Mouse (Mus musculus) embryo, embryonic 10.5 days (tissue): ENCODE measurements at regions not wholly inside any gene's neighbourhood (a gene's known extent, or its start where the extent isn't known, plus 50 kb on each side); places are given as distances from the start of the nearest gene placed in this dataset.
"Not testable (repeated sequence)": the region's sequence is repeated elsewhere in the genome, so short reads cannot be mapped to it uniquely, and the experiment has no call there.

Experiments
- DNase-seq: peaks from one replicate; pipeline ENCODE4 v3.0.0-alpha.2; 2015; ENCODE audit warnings: low spot score

DNA sequence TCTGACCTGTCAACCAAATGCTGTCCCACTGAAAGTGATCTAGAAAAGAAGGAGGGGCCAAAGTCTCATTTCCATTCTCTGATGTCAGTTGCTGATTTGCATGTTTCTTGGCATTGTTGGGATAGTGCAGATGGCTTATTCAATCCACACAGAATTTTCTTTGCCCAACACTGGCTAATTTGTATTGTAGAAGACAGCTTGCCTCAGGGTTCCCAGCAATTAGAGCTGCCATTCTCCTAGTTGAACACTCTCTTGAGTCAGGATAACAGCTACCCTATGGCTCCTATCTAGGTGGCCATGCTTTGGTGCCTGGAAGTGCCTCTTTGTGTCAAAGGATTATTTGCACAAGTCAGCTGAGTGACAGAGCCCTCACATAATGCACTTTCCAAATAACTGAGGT lies 569.0 kb downstream of the Lrriq3 start:
- no peak for DNase-seq

DNA sequence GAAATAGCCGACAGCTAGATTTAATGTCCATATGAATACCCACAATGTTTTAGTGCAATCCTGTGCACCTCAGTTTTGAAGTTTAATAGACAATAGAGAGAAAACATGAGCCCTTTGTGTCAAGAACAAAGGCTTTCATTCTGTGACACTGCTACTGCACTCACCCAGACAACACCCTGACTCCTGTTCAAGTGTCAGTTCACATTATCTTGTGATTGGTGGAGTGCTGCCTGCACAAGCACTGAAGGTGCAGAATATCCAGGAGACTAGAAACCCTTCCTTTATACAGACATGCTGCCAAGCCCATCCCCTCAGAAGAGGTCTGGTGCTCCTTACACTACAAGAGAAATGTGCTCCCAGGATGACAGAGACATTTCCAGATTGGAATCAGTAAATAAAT lies 579.3 kb downstream of the Lrriq3 start:
- DNase-seq, result no peak

DNA sequence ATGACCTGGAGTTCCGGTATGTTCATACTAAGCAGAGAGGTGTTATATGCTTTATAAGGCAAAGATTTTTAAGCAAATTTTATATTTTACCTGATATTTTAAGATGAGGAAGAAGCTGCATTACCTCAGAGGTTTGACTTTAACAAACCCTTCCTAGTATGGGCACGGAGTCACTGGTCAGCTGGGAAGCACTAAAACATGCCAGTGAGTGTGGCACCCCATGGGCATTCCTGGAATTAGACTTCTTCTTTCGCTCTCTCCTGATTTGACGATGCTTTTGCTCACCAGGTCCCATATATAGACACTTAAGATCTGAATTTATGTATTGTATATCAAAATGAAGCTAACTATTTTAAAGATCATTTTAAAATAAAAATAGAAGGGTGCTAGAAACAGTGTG lies 587.0 kb downstream of the Lrriq3 start:
- no peak for DNase-seq

DNA sequence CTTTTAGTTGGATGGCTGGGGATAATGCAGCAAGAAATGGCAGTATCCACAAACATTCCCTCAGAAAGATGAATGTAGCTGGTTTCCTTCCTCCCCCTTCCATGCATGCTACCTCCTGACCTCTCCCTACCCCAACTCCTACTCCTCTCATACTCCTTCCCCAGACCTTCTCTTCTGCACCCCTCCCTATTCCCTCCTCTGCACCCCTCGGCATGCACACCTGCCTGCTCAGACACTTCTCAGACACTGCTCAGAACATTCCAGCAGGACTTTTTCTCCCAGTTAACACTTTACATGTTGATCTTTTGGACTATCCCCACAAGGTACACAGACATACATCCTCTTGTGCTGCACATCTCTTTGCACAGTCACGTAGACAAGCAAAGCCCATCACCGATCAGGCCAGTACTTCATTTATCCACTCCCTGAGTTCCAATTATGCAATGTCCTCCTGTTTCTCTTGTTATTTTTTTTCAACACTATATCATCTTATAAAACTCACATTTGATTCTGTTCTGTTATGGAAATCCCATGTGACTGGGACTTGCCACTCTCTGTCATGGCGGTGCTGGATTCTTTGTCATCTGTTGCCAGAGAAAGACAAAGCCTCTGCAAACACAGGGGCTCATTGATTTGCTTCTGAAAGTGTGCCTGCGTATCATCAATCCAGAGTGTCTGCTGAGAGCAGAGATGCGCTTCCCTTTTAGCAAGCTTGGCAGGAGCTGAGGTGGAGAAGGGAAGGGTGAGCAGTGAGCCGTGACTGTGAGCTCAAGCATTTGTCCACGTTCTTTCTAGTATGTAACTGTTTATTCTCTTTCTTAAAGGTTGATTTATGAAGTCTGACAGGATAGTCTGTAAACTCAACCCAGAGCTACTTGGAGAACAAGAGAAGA lies 589.9 kb downstream of the Lrriq3 start:
- DNase-seq, result peak; percentile 17

DNA sequence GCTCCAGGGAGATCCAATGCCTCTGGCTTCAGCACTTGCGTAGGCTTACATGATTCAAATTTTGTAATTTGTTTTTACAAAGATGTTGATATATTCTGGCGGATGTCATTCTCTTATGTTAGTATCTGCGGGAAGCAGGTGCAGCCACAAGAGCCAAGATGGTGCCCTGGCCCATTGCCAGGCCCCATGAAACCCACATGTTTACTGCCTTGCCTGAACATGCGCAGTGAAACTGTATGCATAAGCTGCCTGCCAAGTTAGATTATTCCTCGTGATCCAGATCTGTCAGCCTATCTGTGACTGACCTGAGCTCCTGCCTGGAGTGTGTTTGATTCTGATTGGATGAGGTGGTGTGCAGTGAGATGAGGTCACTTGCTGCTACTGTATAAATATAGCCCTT lies 595.1 kb downstream of the Lrriq3 start:
- no peak for DNase-seq

DNA sequence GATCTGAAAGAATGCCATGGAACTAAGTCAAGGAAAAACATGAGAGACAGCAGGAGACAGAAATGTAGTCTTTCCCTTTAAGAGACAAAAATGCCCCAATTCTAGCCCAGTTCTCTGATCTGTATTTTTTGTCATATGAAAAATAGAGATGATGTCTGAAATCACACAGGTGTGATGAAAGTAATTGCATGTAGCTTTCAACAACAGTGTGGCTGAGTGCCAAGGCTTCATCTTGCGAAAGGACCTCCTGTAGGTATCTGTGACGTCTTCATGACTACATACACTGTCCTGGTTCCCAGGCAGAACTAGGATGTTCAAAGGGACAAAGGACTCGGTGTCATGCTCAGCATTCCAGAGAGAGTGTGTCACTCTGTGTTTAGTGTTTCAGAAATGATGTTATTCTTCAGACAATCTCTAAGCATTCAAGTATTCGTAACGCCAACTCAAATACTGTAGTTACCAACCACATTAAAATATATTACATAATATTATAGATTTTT lies 629.8 kb downstream of the Lrriq3 start:
- DNase-seq, result no peak

DNA sequence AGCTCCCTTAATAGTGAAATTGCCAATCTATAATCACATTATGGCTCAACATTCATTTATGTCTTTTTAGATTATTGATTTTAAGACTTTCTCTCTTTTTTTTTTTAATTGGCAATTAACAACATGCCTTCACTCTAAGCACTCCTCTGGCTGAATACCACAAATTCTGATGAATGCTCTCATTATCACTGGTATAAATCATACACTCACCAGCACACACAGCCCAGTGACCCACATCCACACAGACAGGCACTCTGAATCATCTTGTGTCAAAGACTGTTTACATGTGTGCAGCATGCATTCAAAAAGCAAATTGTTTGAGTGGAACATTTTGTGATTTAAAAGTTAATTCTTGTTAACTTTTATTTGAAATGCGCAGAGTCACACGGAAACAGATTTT lies 649.2 kb downstream of the Lrriq3 start:
- no peak for DNase-seq

DNA sequence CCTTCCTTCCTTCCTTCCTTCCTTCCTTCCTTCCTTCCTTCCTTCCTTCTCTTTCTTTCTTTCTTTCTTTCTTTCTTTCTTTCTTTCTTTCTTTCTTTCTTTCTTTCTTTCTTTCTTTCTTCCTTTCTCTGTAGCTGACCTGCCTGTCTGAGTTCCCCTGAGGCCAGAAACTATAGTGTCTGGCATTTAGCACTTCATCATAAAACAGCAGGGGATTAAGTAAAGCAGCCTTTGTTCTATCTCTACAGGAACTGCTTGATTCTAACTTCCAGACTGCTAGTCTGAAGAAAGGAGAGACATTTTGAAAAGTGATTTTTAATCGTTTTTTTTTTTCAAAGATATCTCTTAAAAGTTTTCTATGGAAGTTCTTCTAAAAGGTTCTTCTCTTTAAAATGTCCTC lies 653.4 kb downstream of the Lrriq3 start:
- DNase-seq, result not testable (repeated sequence)

DNA sequence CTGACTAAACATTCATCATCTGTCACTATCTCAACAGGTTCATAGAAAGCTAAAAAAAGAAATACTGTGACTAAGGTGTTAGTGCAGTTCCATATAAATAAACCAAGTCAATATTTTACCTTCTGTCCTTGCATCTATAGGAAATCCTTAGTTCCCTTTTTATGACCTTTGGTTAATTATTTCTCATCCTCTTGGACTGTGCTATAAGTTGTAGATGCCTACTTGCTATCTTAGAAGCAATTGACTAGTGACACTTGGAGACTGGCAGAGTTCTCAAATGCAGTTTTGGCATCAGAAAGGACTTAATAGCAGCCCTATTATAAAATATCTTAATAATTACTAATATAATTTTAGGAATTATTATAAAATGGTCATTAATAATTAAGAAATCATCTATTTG lies 654.3 kb downstream of the Lrriq3 start:
- no peak for DNase-seq

DNA sequence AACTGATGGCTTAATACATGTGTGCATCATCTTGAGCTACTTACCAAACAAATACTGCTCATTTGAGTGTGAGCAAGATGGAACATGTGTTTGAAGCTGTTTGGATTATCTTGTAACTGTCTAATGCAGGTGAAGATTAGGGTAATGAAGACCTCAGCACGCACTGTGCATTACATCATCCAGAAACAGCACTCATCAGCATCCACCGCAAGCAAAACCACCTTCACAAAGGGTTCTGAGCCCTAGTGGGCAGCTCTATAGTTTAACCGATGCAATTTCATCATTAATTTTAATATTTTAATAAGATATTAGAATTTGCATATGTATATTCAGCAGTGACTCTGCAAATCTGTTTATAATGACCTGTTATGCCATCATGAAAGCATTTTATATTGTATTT lies 664.1 kb downstream of the Lrriq3 start:
- DNase-seq, result no peak

DNA sequence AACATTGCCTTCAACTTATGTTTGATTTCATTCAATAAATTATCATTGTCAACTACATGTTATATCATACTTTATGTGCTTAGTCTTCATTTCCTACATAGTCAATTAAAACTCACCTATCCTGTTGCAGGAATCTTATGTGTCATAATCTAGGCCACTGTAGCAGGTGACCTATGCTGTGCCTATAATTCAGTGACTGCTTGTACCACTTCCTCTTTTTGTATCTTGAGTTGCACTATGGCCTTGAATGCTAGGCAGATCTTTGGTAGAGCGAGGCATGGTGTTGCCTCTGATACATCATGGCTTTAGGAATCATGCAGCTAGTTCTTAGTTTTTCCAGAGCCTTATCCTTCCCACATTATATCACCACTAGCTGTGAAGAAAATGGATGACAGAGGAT lies 682.8 kb downstream of the Lrriq3 start:
- DNase-seq, result no peak

DNA sequence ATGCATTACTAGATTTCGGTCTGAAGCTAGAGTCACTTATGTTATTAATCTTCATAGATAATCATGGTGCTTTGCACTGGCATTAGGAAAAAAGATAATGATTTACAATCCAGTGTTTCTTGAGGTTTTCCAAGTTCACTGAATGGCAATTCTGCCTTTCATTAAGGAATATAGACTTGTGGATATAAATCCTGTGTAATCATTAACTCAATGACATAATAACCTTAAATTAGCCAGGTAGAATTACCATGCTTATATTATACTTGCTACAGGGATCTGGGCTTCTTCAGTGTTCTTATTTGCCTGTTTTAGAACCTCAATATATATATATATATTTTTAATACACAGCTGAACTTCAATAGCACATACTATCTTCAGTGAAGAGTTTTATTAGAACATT lies 683.8 kb downstream of the Lrriq3 start:
- no peak for DNase-seq

DNA sequence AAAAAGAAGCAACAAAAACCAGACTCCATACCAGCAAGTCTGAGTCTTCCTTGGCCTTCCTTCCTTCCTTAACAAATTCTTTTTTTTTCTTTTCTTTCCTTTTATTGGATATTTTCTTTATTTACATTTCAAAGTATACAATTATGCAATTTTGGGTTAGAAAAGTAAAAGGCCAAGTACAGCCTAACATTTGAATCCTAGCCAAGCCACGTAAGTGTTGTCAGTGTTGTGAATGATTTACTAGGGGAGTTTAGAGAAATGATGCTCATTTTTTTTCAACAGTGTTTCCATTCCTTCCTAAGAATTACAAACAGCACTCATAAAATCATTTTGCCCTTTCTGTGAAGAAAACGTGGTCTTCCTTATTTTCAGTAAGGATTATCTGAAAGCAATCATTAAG lies 722.5 kb downstream of the Lrriq3 start:
- no peak for DNase-seq

DNA sequence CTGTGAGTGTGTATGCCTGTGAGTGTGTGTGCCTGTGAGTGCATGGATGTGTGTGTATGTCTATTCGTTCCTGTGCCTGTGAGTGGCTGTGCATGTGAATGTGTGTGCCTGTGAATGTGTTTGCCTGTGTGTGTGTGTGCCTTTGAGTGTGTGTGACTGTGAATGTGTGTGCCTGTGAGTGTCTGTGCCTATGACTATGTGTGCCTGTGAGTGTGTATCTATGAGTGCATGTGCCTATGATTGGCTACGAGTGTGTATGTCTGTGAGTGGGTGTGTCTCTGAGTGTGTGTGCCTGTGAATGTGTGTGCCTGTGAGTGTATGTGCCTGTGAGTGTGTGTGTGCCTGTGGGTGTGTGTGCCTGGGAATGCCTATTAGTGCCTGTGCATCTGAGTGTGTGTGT lies 731.6 kb downstream of the Lrriq3 start:
- no peak for DNase-seq

DNA sequence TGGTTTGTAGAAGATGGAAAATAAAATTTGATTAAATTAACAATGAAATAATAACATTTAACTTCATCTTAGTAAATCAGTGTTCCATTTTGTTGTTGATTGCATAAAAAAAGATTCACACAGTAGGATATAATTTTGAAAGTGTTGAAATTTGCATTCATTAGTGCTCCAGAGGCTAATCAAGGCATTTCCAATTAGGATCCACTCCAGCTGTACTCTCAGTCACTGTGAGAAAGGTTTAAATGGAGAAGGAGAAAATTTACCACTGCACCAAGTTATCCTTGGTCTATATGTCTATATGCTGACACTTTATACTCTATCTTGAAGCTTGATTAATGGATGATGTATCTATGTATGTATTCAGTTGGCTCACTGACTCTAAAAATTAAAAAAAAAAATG lies 695.3 kb upstream of the Negr1 start:
- DNase-seq, result no peak

DNA sequence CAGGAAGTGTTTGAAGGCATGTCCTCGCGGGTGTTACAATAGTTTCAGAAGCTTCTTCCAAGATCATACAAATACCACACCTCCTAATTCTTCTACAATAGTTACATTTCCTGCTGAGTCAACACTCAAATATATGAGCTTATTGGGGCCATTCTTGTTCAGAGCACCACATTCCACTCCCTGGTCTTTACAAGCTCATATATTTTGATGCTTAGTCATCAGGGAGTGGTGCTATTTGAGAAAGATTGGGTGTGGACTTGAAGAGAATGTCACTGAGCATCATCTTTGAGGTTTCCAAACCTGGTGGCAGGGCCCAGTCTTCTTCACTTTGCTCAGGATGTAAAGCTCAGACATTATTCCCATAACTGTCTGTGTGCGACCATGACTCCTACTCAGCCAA lies 685.9 kb upstream of the Negr1 start:
- no peak for DNase-seq

DNA sequence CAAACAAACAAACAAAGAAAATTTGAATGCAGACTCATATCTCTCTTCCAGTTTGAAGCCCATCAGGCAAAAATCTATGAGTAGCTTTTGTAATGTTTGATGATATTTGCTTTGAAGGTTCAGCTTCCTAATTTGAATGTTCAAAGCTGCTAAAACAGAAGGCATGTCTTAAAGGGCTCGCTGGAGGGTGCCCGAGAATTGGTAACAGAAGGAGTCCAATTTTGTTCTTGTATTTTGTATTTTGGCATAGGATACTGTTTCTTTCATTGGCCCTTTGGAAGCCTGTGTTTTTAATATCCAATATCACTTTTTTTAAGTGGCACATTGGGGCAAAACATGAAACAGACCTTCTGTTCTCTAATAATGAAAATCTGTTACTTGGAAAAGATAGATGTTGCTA lies 683.2 kb upstream of the Negr1 start:
- DNase-seq, result no peak

DNA sequence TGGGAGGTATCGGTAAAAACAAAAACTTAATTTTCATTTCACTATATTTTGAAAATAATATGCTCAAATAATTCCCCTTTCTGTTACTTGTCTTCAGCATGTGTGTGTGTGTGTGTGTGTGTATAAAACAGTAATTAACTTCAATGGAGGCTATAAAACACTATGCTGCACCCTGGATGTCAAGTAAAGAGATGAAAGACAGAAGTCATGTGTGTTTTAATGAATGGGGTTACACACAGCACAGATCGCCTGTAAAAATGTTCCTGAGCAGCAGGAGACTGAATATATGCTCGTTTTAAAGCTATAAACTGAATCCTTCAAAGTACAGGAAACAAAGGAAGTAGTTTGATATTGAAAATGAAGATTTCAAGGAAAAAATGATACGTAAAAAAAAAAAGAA lies 680.9 kb upstream of the Negr1 start:
- DNase-seq, result no peak

DNA sequence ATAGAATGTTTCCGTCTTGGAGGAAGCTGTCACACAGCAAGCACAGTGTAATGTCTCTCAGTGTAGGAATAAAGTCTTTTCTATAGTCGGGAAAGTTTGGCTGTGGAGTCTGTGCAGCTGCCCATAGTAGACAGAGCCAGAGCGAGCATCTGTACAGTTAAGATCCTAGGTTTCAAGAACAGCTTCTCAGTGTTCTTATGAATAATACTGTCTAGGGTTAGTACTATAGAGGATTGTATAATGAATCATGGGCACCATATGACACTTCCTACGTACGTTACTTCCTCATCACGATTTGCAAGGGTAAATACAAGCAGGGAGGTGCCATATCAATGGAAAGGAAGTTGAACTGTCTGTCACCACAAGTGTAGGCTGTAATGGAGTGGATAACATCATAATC lies 645.6 kb upstream of the Negr1 start:
- no peak for DNase-seq

DNA sequence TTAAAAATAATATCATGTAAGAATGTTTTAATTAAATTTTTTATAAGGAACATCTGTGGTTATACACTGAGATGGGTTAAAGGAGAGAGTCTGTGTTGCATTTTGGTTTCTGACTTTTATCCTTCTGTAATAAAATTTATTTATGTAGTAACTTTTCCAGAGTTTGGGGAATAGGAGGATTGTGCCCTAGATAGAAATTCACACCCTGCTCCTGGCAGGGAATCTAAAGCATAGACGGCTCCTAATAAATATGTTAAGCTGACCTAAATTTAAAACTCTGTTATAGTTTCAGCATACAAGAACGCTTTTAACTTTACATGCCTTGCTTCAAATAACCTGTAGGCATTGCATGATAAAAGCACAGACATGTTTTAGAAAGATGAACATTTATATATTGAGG lies 618.7 kb upstream of the Negr1 start:
- no peak for DNase-seq

DNA sequence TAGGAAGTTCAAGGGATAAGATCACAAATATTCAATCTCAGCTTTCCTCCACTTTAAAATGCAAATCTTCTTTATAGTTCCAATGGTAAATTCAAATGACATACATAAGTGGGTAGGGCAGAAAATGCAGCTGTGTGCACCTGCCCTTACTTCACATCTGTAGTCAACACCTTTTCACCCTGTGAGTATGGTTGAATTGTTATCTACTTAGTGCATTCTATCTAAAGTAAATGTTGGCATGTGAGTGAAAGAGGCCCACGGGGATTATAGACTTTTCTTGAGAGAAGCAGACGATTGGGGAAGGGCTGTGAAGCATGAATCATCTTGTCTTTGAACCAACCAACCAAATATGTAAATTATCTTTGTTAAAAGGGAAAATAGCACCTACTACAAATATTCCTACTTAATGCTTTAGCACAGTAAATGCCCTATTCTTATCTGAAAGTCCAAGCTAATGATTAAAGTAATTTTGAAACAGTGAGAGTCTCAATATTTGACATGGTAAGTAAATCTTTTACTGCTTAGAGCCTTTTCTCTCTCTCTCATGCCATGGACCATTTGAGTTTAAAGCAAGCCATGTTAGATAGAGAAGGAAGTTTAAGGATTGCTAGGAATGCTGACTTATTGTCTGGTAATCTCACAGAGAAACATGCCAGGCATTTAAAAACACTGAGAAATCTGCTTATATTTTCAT lies 617.4 kb upstream of the Negr1 start:
- no peak for DNase-seq

DNA sequence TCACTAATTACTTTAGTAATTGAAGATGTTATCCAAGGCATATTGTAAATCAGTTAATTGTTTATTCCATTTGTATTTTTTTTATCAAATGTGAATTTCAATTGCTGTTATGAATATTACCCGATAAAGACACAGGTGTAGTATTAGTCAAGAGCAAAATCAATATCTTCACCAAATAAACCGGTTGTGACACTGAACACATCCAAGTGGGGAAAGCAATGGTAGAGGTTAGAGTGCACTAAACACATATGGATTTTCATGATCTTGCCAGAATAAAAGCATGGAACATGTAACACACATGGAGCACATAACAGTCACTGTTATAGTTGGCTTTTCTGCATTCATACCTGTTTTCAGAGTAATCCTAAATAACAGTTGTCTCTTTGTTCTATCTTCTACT lies 616.4 kb upstream of the Negr1 start:
- no peak for DNase-seq

DNA sequence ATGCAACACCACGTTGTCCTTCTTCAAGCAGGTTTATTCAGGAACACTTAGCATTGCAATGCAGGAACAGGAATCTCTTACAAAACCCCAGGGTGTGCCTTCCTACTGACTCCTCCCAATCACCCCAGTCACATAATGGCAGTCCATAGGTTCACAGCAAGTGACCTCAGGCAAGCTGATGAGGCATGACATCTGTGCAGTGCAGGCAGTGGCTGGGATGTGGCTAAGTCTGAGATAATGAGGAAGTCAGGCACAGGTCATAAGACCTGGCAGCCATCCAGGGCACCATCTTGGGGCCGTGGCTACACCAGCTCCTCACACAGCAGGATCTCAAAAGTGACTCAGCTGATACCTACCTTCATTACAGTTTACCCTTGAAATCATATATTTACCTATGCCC lies 599.1 kb upstream of the Negr1 start:
- DNase-seq, result not testable (repeated sequence)

DNA sequence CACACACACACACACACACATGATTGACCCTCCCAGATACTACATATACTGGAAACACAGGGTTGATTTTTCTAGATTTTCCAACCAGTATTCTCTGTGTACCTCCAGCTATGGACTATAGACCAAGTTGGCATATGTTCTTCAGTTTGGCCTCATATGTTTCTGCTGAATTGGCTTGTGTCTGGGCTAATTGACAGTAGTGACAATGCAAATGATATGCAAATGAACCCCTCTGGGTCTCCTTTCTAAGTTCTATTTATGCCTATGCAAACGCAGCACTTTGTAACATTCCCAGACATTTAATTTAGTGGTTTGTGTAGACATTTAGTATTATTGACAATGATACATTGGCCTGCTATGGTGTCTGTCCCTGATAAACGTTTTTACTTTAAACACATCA lies 582.0 kb upstream of the Negr1 start:
- no peak for DNase-seq
